In genomic region chr8:104170118-104171049, GRCm38 (mm10) we compare ENCODE assay signal across 9 mouse cellular contexts. TPM values are rescaled to one million over a fixed set of nuclear protein-coding genes. Genes with fewer than 3 reads are reported as not detected.
DNase-seq lines count a peak whose midpoint lies in the region; ATAC-seq and TF ChIP-seq lines count a peak whose summit lies in the region.
"Had no signal": no experiment of that assay in that cellular context is flagged by ENCODE, and none has a peak within 500 bp of the region (broad histone marks: within the 10 kb centered on the region; RNA-seq: fewer than 3 reads in every experiment).

TSS of gene Bean1 (plus strand) at chr8:104170442.

- H3K9me3 ChIP-seq in intestine, postnatal 0 days (ENCODE audit: control insufficient read depth), result no peaks in the 10 kb centered on the region
- no peaks in the 10 kb centered on the region for H3K9me3 ChIP-seq in liver, embryonic 15.5 days (replicated peaks)
- no peaks in the 10 kb centered on the region for H3K9me3 ChIP-seq in neural tube, embryonic 13.5 days

- intact Hi-C loops in left cerebral cortex, adult 2 months (cut with DNase I), result no loop called here

- peak; percentile 63 for ATAC-seq in intestine, postnatal 0 days
- no peak for ATAC-seq in liver, embryonic 15.5 days (ENCODE audit: insufficient read depth)
- peak; percentile 84 for ATAC-seq in neural tube, embryonic 13.5 days (ENCODE audit: low read depth)
- no peak for ATAC-seq in monocyte, adult 5-6 weeks (replicated peaks; ENCODE audit: insufficient number of reproducible peaks, low FRiP score, low TSS enrichment, poor library complexity, severe bottlenecking)
- ATAC-seq: Patski had no signal

- peak within 1 kb of the TSS; percentile 67 for H3K4me3 ChIP-seq in left cerebral cortex, adult 2 months
- H3K4me3 ChIP-seq in intestine, postnatal 0 days (ENCODE audit: low read depth, low read length), result peak within 1 kb of the TSS; percentile 62
- H3K4me3 ChIP-seq in liver, embryonic 15.5 days (replicated peaks), result peak within 1 kb of the TSS; percentile 45
- H3K4me3 ChIP-seq in neural tube, embryonic 13.5 days, result peak within 1 kb of the TSS; percentile 68

- 1% methylated on average over 85 of the region's 87 CpGs for WGBS in intestine, postnatal 0 days
- WGBS in liver, embryonic 15.5 days (ENCODE audit: insufficient replicate concordance), result under 1% methylated on average over 80 of the region's 87 CpGs
- 2% methylated on average over 75 of the region's 87 CpGs for whole genome bisulfite sequencing in neural tube, embryonic 13.5 days

- H3K36me3 ChIP-seq in intestine, postnatal 0 days (ENCODE audit: control insufficient read depth, insufficient read depth), result no peaks in the 10 kb centered on the region
- H3K36me3 ChIP-seq in liver, embryonic 15.5 days (replicated peaks), result no peaks in the 10 kb centered on the region
- no peaks in the 10 kb centered on the region for H3K36me3 ChIP-seq in neural tube, embryonic 13.5 days

- H3K27me3 ChIP-seq in intestine, postnatal 0 days (replicated peaks; ENCODE audit: control insufficient read depth, insufficient read depth, low read length), result peaks cover 46% of the 10 kb centered on the region
- H3K27me3 ChIP-seq in liver, embryonic 15.5 days, result peaks cover 59% of the 10 kb centered on the region
- peaks cover 32% of the 10 kb centered on the region for H3K27me3 ChIP-seq in neural tube, embryonic 13.5 days

- H3K4me2 ChIP-seq in intestine, postnatal 0 days (replicated peaks; ENCODE audit: low read depth), result peak within 1 kb of the TSS; percentile 98
- H3K4me2 ChIP-seq in liver, embryonic 15.5 days, result peak within 1 kb of the TSS; percentile 65
- peak within 1 kb of the TSS; percentile 89 for H3K4me2 ChIP-seq in neural tube, embryonic 13.5 days

- TF ChIP-seq CTCF in left cerebral cortex, adult 2 months (IDR thresholded peaks at IDR 0.05), result no peak
- TF ChIP-seq CTCF in intestine, postnatal 0 days (IDR thresholded peaks at IDR 0.05; ENCODE audit: low read depth), result no peak

- DNase-seq in left cerebral cortex, adult 2 months (ENCODE audit: extremely low spot score in 1 of 2, low spot score in 2 of 2), result peak; percentile 49
- DNase-seq in left cerebral cortex, adult 9 months (ENCODE audit: low spot score in 2 of 2), result no peak
- peak; percentile 14 for DNase-seq in embryo, embryonic 11.5 days (ENCODE audit: low read depth, low spot score)
- peak; percentile 49 to 71 for DNase-seq in heart, adult 18-20 months

- peak within 1 kb of the TSS; percentile 73 for H3K27ac ChIP-seq in left cerebral cortex, adult 2 months
- H3K27ac ChIP-seq in intestine, postnatal 0 days (ENCODE audit: low read depth, low read length), result no peak within 1 kb of the TSS
- no peak within 1 kb of the TSS for H3K27ac ChIP-seq in liver, embryonic 15.5 days (replicated peaks)
- H3K27ac ChIP-seq in neural tube, embryonic 13.5 days (replicated peaks), result peak within 1 kb of the TSS; percentile 61

- H3K4me1 ChIP-seq in intestine, postnatal 0 days (replicated peaks; ENCODE audit: control insufficient read depth, insufficient read depth, low read length), result no peaks in the 10 kb centered on the region
- H3K4me1 ChIP-seq in liver, embryonic 15.5 days (replicated peaks), result no peaks in the 10 kb centered on the region
- H3K4me1 ChIP-seq in neural tube, embryonic 13.5 days (replicated peaks), result peaks cover 12% of the 10 kb centered on the region; the same call in 1 of the 2 replicates

- H3K9ac ChIP-seq in intestine, postnatal 0 days (ENCODE audit: low read depth, low read length), result peak within 1 kb of the TSS; percentile 57
- H3K9ac ChIP-seq in liver, embryonic 15.5 days, result no peak within 1 kb of the TSS
- peak within 1 kb of the TSS; percentile 91 for H3K9ac ChIP-seq in neural tube, embryonic 13.5 days

RNA-seq across cellular contexts. Expression of gene Bean1, which starts in this region (rescaled TPM):
- total RNA-seq in left cerebral cortex, adult 2 months (2021), result 10 to 100 TPM in 1 of 2 experiments, 1 to 10 TPM in 1; 9.3 to 12.2 TPM
- total RNA-seq in heart, adult 18-20 months (2021), result 1 to 10 TPM; 1.5 to 1.8 TPM
- polyA plus RNA-seq in intestine, postnatal 0 days (2015; fragmentation: Nextera tagmentation; extraction: Ambion mirVana), result 0.85 TPM in 2 replicates
- polyA plus RNA-seq in liver, embryonic 15.5 days (2015; fragmentation: Nextera tagmentation; extraction: Ambion mirVana), result 0.05 and 0.06 TPM in 2 replicates
- polyA plus RNA-seq in neural tube, embryonic 13.5 days (2015; fragmentation: Nextera tagmentation; extraction: Ambion mirVana), result 5.8 and 6.0 TPM in 2 replicates
- 0.19 TPM in 1 of 3 replicates, not detected in the others for total RNA-seq in monocyte, adult 5-6 weeks (2017)
- polyA plus RNA-seq: Patski had no signal

Comparison
In these comparisons a context has a peak if more than half of its experiments do, and no peak if none do; other contexts are left out.
1. DNase-seq: peak in left cerebral cortex, adult 2 months (2 of 2), embryo, embryonic 11.5 days (single experiment) and heart, adult 18-20 months (2 of 2); none in left cerebral cortex, adult 9 months (0 of 2).
2. Peak in ATAC-seq, H3K4me3 ChIP-seq, H3K9ac ChIP-seq and H3K4me2 ChIP-seq in intestine, postnatal 0 days; RNA of the gene not detected or under 1 TPM.
3. H3K27ac ChIP-seq: peak in left cerebral cortex, adult 2 months (single experiment) and neural tube, embryonic 13.5 days (single experiment); none in intestine, postnatal 0 days (single experiment) and liver, embryonic 15.5 days (single experiment).
4. Peak in every context shown above with its lines, with median percentiles within 50 percentile points of each other: H3K4me3 ChIP-seq and H3K4me2 ChIP-seq.